Mouse (Mus musculus) stomach, embryonic 16.5 days (tissue): ENCODE measurements around the gene Arrdc2. TPM values are rescaled to one million over a fixed set of nuclear protein-coding genes. Genes with fewer than 3 reads are reported as not detected.

Experiments
- ATAC-seq: fragments of 200-750 bp; cut with Nextera tagmentation; 2 replicates; pipeline ENCODE4 v1.8.0; 2017; ENCODE audit warnings: moderate number of reproducible peaks, moderate TSS enrichment; ENCODE audit not compliant: insufficient read depth, low FRiP score
- H3K27ac ChIP-seq: fragments of 300-500 bp; sonication (generic); 2 replicates; pipeline ENCODE4 v1.5.1; 2014; ENCODE audit warnings: low read length
- H3K27me3 ChIP-seq: fragments of 300-500 bp; sonication (generic); 2 replicates; pipeline ENCODE4 v1.6.1; 2014; ENCODE audit warnings: low read length, control low read depth, mixed read lengths; ENCODE audit not compliant: control insufficient read depth, insufficient read depth
- H3K36me3 ChIP-seq: fragments of 300-500 bp; sonication (generic); 2 replicates; pipeline ENCODE4 v1.6.1; 2014; ENCODE audit warnings: low read length; ENCODE audit not compliant: control insufficient read depth, insufficient read depth
- H3K4me1 ChIP-seq: fragments of 300-500 bp; sonication (generic); 2 replicates; pipeline ENCODE4 v1.6.1; 2014; ENCODE audit warnings: low read length, control low read depth, mixed read lengths; ENCODE audit not compliant: control insufficient read depth, insufficient read depth
- H3K4me2 ChIP-seq: fragments of 300-500 bp; sonication (generic); 2 replicates; pipeline ENCODE4 v1.6.1; 2014; ENCODE audit warnings: low read depth, low read length, mixed read lengths
- H3K4me3 ChIP-seq: fragments of 300-500 bp; sonication (generic); replicated peaks from 2 replicates; pipeline ENCODE4 v1.5.1; 2014; ENCODE audit warnings: mild to moderate bottlenecking, low read length
- H3K9ac ChIP-seq: fragments of 300-500 bp; sonication (generic); 2 replicates; pipeline ENCODE4 v1.6.1; 2014; ENCODE audit warnings: low read length
- H3K9me3 ChIP-seq: fragments of 300-500 bp; sonication (generic); replicated peaks from 2 replicates; pipeline ENCODE4 v1.6.1; 2016; ENCODE audit warnings: low read length, control low read depth; ENCODE audit not compliant: control insufficient read depth
- WGBS: fragments of 180-500 bp; shearing (Covaris S2); extraction: QIAGEN DNeasy Blood & Tissue Kit; methylation state at CpG from one replicate; pipeline ENCODE4 v1.1.7; 2014; 5-methylcytosine and 5-hydroxymethylcytosine counted together
- polyA plus RNA-seq: library from polyadenylated mRNA; unstranded; fragments of >200 nt; fragmentation: Nextera tagmentation; extraction: Ambion mirVana; gene quantifications from 2 replicates; pipeline ENCODE4 v1.2.1, GENCODE M21; 2015

Arrdc2 gene
- 6.0 and 7.1 TPM in 2 replicates for polyA plus RNA-seq

DNA sequence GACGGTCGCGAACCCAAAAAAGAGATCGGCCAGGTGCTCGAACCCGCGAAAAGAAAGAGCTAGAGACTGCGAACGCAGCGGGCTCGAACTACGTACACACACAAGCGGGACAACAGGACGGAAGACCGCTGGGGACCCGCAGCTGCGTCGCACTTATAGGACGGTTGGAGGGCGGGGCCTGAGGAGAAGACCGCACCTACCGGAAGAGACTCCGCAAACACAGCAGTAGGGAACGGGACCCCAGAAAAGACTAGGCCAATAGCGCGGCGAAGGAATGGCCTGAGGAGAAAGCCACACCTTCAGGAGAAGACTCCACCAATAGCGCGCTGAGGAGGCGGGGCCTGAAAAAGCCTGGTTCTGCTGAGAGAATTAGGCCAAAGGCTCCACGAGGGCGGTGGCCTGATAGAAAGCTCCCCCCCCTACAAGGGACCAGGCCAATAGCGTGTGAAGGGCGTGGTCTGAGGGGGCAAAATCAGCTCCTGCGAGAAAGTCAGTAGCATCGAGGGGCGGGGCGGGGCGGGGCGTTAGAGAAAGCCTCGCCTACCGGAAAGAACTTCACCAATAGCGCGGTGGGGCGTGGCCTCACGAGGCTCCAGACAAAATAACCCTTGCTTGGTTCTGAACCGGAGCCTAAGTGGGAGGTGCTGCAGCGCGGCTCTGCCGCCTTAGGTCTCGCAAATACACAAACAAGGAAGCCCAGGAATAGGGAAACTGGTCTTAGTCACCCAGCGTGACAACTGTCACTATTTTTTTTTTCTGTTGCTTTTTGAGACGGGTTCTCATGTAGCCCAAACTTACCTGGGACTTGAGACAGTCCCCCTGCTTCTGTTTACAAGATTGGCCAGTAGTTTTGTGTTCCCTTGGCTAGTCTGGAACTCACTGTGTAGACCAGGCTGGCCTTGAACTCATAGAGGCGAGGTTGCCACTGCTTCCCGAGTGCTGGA is at the start of gene Arrdc2:
Gene Arrdc2, minus strand, starts transcription at position 313 of the 944 bp plus-strand sequence.
- 0 out of 2 replicates have a peak, but pooled peaks cover 4% of the 10 kb centered on the region for H3K36me3 ChIP-seq
- peak within 1 kb of the TSS; percentile 82 for H3K9ac ChIP-seq
- peak; percentile 97 for ATAC-seq
- H3K27me3 ChIP-seq = no peaks in the 10 kb centered on the region
- WGBS = 2% methylated on average over 55 of the region's 55 CpGs
- peak within 1 kb of the TSS; percentile 66 for H3K4me3 ChIP-seq
- peak within 1 kb of the TSS; percentile 95 for H3K27ac ChIP-seq
- peak within 1 kb of the TSS; percentile 66 for H3K4me2 ChIP-seq
- peaks cover 29% of the 10 kb centered on the region for H3K4me1 ChIP-seq
- no peaks in the 10 kb centered on the region for H3K9me3 ChIP-seq

DNA sequence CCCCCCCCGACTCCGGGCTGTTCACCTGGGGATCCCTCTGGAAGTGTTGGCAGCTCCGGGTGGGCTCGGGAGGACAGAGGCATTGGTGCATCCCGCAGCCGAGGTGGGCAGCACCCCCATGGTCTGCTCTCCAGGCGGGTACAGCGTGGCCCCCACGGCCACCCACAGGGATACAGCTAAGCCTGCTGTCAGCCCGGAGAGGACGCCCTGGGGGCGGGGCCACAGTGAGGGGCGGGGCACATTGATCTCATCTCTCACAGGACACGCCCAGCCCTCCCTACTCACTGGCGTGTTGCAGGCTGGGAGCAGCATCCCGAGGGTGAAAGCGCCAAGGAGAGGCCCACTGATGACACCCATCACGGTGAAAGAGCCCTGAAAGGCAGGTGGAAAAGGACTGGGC is 48.1 kb upstream of the Arrdc2 start:
- Histone ChIP-seq H3K27ac (no peak overlapping the region), H3K4me3 (no peak overlapping the region), H3K9me3 (no peaks in the 10 kb centered on the region), H3K4me1 (peaks cover 8% of the 10 kb centered on the region), H3K4me2 (no peak overlapping the region), H3K9ac (no peak overlapping the region), H3K36me3 (no peaks in the 10 kb centered on the region), H3K27me3 (peaks cover 20% of the 10 kb centered on the region)
- ATAC-seq = no peak
- WGBS = 6% methylated on average over 16 of the region's 18 CpGs

DNA sequence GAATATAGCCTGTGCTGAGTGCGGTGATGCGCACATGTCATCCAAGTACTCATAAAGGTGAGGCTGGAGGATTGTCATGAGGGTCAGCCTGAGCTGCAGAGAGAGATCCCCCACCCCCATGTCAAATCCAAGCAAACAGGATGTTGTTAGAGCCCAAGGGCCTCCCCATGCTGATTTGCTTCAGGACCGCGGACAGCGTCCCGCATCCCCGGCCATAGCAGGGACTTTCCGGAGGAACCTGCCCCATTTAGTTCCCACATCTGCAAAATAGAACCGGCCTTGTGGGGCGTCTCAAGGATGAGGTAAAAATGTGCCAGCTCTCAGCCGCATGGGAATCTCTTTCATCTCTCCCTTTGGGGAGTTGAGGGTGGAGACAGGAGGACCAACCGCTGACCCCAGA is 46.1 kb upstream of the Arrdc2 start:
- no peak overlapping the region for H3K9ac ChIP-seq
- ATAC-seq = no peak

DNA sequence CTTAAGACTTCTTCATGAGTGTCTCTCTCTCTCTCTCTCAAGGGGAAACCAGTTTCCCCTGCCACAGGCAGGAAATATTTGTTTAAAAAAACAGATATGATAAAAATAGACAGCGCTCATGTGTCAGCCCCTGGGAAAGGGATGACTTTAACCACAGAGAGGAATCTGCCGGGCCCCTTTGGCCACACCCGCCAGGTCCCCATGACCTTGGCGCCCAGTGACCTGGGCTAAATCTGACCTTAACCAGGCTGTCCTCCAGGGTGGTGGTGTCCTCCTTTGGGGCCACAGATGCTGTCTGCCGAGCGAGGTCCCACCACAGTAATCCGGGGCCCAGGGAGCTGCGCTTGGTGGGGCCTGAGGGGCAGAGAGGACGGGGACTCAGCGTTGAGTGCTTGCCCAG is 45.2 kb upstream of the Arrdc2 start:
- Histone ChIP-seq H3K27me3 (no peaks in the 10 kb centered on the region), H3K9ac (no peak overlapping the region), H3K27ac (no peak overlapping the region), H3K9me3 (no peaks in the 10 kb centered on the region), H3K36me3 (no peaks in the 10 kb centered on the region), H3K4me2 (no peak overlapping the region), H3K4me3 (no peak overlapping the region), H3K4me1 (no peaks in the 10 kb centered on the region)
- no peak for ATAC-seq
- WGBS = 80% methylated on average over 10 of the region's 10 CpGs

More for the DNA sequence above, 46.1 kb upstream of the Arrdc2 start:
- Histone ChIP-seq H3K9me3 (no peaks in the 10 kb centered on the region), H3K4me3 (no peak overlapping the region), H3K4me2 (no peak overlapping the region), H3K27ac (no peak overlapping the region), H3K36me3 (no peaks in the 10 kb centered on the region), H3K4me1 (no peaks in the 10 kb centered on the region), H3K27me3 (no peaks in the 10 kb centered on the region)
- WGBS = 15% methylated on average over 12 of the region's 12 CpGs

DNA sequence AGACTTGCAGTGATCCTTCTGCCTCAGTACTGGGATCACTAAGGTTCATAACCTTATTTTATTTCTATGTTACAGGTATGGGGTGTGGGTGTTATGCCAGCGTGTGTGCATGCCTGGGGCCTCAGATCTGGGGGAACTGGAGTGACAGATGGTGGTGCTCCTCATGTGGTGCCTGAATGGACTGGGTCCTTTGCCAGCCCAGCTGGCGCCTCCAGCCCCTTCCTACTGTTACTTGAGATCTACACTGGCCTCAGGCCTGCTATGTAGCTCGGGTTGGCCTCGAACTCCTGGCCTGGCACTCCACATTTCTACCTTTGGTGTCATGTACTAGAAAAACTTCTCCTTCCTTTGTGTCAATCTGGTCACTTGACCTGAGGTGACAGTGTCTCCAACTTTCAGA is 44.7 kb upstream of the Arrdc2 start:
- Histone ChIP-seq H3K4me2 (no peak overlapping the region), H3K9ac (no peak overlapping the region), H3K27me3 (no peaks in the 10 kb centered on the region), H3K4me1 (no peaks in the 10 kb centered on the region), H3K4me3 (no peak overlapping the region), H3K27ac (no peak overlapping the region), H3K9me3 (no peaks in the 10 kb centered on the region), H3K36me3 (no peaks in the 10 kb centered on the region)
- no peak for ATAC-seq
- WGBS = 81% methylated on average over 4 of the region's 4 CpGs

DNA sequence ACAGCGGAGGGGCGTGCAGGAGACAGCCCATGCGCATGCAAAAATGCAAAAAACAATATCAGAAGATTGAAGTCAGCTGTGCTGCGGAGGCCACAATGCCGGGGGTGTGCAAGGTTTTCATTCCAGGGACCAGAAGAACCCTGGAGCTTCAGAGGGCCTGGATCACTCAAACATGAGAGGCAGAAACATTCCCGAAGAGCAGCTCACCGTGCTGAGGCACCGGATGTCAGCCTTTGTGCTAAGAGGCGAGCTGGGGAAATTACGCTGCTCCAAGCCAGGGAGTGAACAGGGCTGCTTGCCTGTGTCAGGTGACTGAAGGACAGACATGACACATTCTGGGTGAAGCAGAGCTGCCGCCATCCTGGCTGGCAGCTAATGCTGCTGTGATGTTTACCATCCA is 41.0 kb upstream of the Arrdc2 start:
- H3K27me3 ChIP-seq = no peaks in the 10 kb centered on the region
- H3K27ac ChIP-seq = no peak overlapping the region
- H3K4me1 ChIP-seq = no peaks in the 10 kb centered on the region
- H3K9me3 ChIP-seq = no peaks in the 10 kb centered on the region
- no peaks in the 10 kb centered on the region for H3K36me3 ChIP-seq
- H3K4me2 ChIP-seq = no peak overlapping the region
- 22% methylated on average over 11 of the region's 11 CpGs for WGBS
- H3K4me3 ChIP-seq = no peak overlapping the region
- ATAC-seq = peak; percentile 38; the same call in 1 of the 2 replicates
- no peak overlapping the region for H3K9ac ChIP-seq

DNA sequence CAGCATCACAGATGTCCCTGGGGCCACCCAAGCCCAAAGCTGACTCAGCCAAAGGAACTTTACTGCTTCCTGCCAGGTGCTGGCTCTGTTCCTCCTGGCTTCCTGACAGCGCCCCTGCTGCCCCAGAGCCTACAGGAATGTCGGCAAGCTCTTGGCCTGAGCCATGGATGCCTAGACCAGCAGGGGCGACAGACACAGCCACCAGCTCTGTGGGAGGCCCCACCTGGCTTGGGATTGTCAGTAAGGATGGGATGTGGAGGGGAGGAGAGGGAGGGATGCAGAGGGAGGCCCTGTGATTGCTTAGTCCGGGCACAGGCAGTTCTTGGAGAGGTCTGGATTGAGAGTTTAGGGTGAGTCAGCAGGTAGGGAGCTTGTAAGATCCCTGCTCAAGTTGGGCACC is 40.6 kb upstream of the Arrdc2 start:
- H3K4me1 ChIP-seq = no peaks in the 10 kb centered on the region
- no peaks in the 10 kb centered on the region for H3K36me3 ChIP-seq
- no peak overlapping the region for H3K9ac ChIP-seq
- no peaks in the 10 kb centered on the region for H3K9me3 ChIP-seq
- no peak overlapping the region for H3K4me2 ChIP-seq
- no peak overlapping the region for H3K27ac ChIP-seq
- WGBS = 9% methylated on average over 4 of the region's 4 CpGs
- H3K27me3 ChIP-seq = no peaks in the 10 kb centered on the region
- H3K4me3 ChIP-seq = no peak overlapping the region
- no peak for ATAC-seq

DNA sequence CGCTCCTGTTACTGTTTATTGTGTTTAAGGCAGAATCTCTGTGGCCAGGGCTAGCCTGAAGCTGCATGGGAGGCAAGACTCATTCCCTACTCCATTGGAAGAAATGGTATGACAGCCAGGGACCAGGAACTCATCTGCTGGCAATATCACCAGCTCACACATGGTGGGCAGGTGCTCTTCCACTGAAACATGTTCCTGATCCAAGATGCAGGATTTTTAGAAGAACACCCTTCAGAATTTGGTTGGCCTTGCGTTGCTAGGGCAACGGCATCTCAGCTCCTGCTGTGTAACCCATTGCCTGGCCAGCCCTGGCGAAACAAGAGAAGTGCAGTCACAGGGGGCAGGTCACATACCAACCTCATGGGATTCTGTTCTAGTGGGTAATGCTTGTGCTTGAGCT is 40.0 kb upstream of the Arrdc2 start:
- Histone ChIP-seq H3K9ac (no peak overlapping the region), H3K27ac (no peak overlapping the region), H3K36me3 (no peaks in the 10 kb centered on the region), H3K4me3 (no peak overlapping the region), H3K4me2 (no peak overlapping the region), H3K4me1 (no peaks in the 10 kb centered on the region), H3K27me3 (no peaks in the 10 kb centered on the region), H3K9me3 (no peaks in the 10 kb centered on the region)
- ATAC-seq = no peak
- 58% methylated on average over 4 of the region's 4 CpGs for WGBS

DNA sequence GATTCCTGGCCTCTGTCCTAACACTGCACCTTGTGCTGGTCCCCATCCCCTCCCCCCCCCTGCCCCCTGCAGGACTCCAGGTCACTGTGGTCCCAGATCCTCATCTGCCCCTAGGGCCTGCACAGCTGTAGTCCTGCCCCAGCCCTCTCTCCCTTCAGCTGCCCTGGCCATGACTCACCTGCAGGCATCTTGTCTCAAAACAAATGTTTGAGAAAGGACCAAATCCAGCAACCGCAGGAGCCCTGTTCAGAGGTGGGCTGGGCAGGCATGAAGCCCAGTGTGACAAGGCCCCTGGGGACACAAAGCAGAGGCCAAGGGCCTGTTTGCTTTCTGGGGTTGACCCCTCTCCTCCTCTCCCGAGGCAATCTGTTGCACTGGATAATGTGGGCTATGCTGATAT is 38.7 kb upstream of the Arrdc2 start:
- H3K9me3 ChIP-seq = no peaks in the 10 kb centered on the region
- 0 out of 2 replicates have a peak overlapping the region, but pooled peaks have one; percentile 5 for H3K27ac ChIP-seq
- no peaks in the 10 kb centered on the region for H3K27me3 ChIP-seq
- no peak overlapping the region for H3K9ac ChIP-seq
- no peak overlapping the region for H3K4me2 ChIP-seq
- H3K36me3 ChIP-seq = no peaks in the 10 kb centered on the region
- H3K4me3 ChIP-seq = no peak overlapping the region
- H3K4me1 ChIP-seq = no peaks in the 10 kb centered on the region
- WGBS = 46% methylated on average over 2 of the region's 2 CpGs
- ATAC-seq = peak; percentile 12; the same call in 1 of the 2 replicates
